Mouse (Mus musculus) kidney, embryonic 16.5 days (tissue): Measurements from ENCODE around the gene Col12a1. TPM values are rescaled to one million over a fixed set of nuclear protein-coding genes. Genes with fewer than 3 reads are reported as not detected.

Experiments used
- ATAC-seq: fragments of 200-750 bp; cut with Nextera tagmentation; 2 replicates; pipeline ENCODE4 v1.8.0; 2017; ENCODE audit warnings: moderate TSS enrichment; ENCODE audit not compliant: low FRiP score, low TSS enrichment
- H3K27ac ChIP-seq: fragments of 300-500 bp; sonication (generic); 2 replicates; pipeline ENCODE4 v1.5.1; 2014; ENCODE audit warnings: low read length
- H3K27me3 ChIP-seq: fragments of 300-500 bp; sonication (generic); 2 replicates; pipeline ENCODE4 v1.6.1; 2014; ENCODE audit warnings: low read length, control low read depth, mixed read lengths; ENCODE audit not compliant: insufficient read depth
- H3K36me3 ChIP-seq: fragments of 300-500 bp; sonication (generic); 2 replicates; pipeline ENCODE4 v1.6.1; 2014; ENCODE audit warnings: low read length, control low read depth, mixed read lengths; ENCODE audit not compliant: insufficient read depth
- H3K4me1 ChIP-seq: fragments of 300-500 bp; sonication (generic); 2 replicates; pipeline ENCODE4 v1.6.1; 2014; ENCODE audit warnings: low read length, control low read depth, mixed read lengths; ENCODE audit not compliant: insufficient read depth
- H3K4me2 ChIP-seq: fragments of 300-500 bp; sonication (generic); replicated peaks from 2 replicates; pipeline ENCODE4 v1.6.1; 2014; ENCODE audit warnings: low read depth, low read length
- H3K4me3 ChIP-seq: fragments of 300-500 bp; sonication (generic); 2 replicates; pipeline ENCODE4 v1.5.1; 2014; ENCODE audit warnings: mild to moderate bottlenecking, low read length
- H3K9ac ChIP-seq: fragments of 300-500 bp; sonication (generic); replicated peaks from 2 replicates; pipeline ENCODE4 v1.6.1; 2014; ENCODE audit warnings: low read length
- H3K9me3 ChIP-seq: fragments of 300-500 bp; sonication (generic); 2 replicates; pipeline ENCODE4 v1.6.1; 2016; ENCODE audit warnings: low read length, control low read depth
- WGBS: fragments of 180-500 bp; shearing (Covaris S2); extraction: QIAGEN DNeasy Blood & Tissue Kit; methylation state at CpG from one replicate; pipeline ENCODE4 v1.1.7; 2014; 5-methylcytosine and 5-hydroxymethylcytosine counted together
- polyA plus RNA-seq: library from polyadenylated mRNA; unstranded; fragments of >200 nt; fragmentation: Nextera tagmentation; extraction: Ambion mirVana; gene quantifications from 2 replicates; pipeline ENCODE4 v1.2.1, GENCODE M21; 2015

The Col12a1 gene
- polyA plus RNA-seq, 1 experiment from 2014 or later: 29.5 TPM

DNA sequence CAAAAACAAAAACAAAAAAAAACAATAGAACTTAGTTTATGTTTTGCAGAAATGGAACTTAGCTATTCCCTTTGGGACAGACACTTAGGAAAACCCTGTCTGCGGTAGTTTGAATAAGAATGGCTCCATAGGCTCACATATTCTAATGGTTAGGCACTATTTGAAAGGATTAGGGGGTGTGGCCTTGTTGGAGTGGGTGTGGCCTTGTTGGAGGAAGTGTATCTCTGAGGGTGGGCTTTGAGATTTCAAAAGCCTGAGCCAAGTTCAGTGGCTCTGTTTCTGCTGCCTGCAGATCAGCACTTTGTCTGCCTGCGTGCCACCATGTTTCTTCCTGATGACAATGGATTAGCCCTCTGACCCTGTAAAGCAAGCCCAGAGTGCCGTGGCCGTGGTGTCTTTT lies 26.4 kb upstream of the Col12a1 start:
- H3K27ac ChIP-seq: no peak overlapping the region
- WGBS: 74% methylated on average over 4 of the region's 4 CpGs

DNA sequence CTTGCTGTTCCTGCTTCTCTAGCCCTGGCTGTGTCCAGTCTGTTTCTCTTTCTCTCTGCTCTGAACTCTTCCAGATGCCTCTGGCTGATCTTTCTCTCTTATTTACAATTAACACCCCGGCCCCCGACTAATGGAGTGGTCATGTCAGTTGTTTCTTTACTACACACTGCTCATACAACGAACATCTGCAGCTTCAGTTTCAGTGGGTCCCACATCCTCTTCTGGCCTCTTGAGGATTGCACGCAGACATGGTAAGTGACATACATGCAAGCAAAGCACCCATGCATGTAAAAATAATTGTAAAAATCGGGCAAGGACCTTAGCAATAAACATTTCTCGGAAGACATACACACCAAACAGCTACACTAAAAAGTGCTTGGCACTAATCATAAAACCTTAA lies 17.0 kb upstream of the Col12a1 start:
- H3K36me3 ChIP-seq: no peaks in the 10 kb centered on the region
- no peaks in the 10 kb centered on the region for H3K4me1 ChIP-seq
- 81% methylated on average over 6 of the region's 6 CpGs for WGBS
- no peak for ATAC-seq
- no peak overlapping the region for H3K9ac ChIP-seq
- no peaks in the 10 kb centered on the region for H3K9me3 ChIP-seq
- H3K4me2 ChIP-seq: no peak overlapping the region
- no peak overlapping the region for H3K27ac ChIP-seq
- H3K27me3 ChIP-seq: no peaks in the 10 kb centered on the region
- H3K4me3 ChIP-seq: no peak overlapping the region

More for the DNA sequence above, 26.4 kb upstream of the Col12a1 start:
- Histone ChIP-seq H3K4me3 (no peak overlapping the region), H3K4me2 (no peak overlapping the region), H3K4me1 (no peaks in the 10 kb centered on the region), H3K9me3 (no peaks in the 10 kb centered on the region), H3K36me3 (0 out of 2 replicates have a peak, but pooled peaks cover 3% of the 10 kb centered on the region), H3K27me3 (no peaks in the 10 kb centered on the region), H3K9ac (no peak overlapping the region)
- ATAC-seq: no peak

DNA sequence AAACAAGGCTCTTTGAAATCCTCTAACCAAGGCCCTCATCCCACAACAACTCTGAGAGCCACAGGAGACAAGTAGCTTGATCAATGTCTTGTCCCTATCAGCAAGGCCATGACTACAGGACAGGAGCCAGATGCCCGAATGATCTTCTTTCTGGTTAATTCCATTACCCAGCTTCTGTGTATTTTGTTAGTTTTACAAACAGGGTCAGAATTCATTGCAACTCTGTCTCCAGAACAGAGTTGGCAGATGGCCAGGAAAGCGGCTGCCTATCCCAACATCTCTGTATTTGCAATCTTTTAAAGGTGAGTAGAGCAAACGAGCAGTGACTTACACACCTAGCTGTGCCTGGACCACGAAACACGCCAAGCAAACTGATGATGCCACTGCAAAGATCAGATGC lies 11.7 kb upstream of the Col12a1 start:
- H3K9ac ChIP-seq: no peak overlapping the region
- WGBS: 73% methylated on average over 5 of the region's 5 CpGs

DNA sequence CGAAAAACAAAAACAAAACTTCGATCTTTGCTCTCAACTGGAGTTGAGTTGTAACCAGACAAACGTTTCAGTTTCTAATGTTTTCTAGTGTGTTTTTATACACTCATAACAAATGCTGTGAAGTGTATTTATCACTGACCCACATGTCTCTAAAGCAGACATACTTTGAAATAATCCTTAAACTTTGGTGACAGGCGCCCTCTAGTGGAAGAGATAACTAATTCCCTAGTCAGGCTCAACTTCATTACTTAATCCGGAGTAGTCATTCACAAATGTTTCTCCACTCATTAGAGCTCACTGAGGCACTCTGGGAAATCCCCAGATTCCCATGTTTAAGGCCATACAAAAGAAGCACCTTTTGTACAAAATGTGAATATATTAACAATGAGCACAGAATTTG lies 4.5 kb upstream of the Col12a1 start:
- Histone ChIP-seq H3K27ac (no peak overlapping the region), H3K9me3 (peaks cover 3% of the 10 kb centered on the region; the same call in 1 of the 2 replicates), H3K36me3 (no peaks in the 10 kb centered on the region), H3K4me3 (no peak overlapping the region), H3K9ac (no peak overlapping the region), H3K4me1 (peaks cover 19% of the 10 kb centered on the region), H3K27me3 (peaks cover 11% of the 10 kb centered on the region), H3K4me2 (no peak overlapping the region)
- WGBS: 30% methylated on average over 5 of the region's 5 CpGs
- no peak for ATAC-seq

More for the DNA sequence above, 11.7 kb upstream of the Col12a1 start:
- no peaks in the 10 kb centered on the region for H3K27me3 ChIP-seq
- no peaks in the 10 kb centered on the region for H3K36me3 ChIP-seq
- no peaks in the 10 kb centered on the region for H3K4me1 ChIP-seq
- H3K9me3 ChIP-seq: no peaks in the 10 kb centered on the region
- H3K27ac ChIP-seq: no peak overlapping the region
- H3K4me2 ChIP-seq: no peak overlapping the region
- no peak for ATAC-seq
- H3K4me3 ChIP-seq: no peak overlapping the region

DNA sequence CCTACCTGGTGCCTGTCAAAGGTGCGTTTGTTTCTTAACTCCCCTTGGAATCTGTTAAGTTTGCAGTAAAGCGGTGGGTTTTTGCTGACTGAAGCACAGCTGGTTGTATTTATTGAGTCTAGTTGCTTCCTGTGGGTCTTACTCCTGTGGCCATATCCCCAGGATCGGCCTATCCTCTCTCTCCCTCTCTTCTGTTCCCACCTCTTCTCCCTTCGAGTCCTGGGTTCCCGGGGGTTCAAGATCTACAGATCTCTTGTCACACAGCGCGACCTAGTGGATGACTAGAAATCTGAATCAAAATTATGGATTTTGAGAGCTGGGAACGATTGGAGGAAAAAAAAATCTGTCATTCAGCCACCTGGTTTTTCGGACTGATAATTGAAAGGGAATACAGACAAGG lies 2.4 kb upstream of the Col12a1 start:
- 8% methylated on average over 9 of the region's 9 CpGs for WGBS
- H3K4me2 ChIP-seq: 0 out of 2 replicates have a peak overlapping the region, but pooled peaks have one; percentile 7
- H3K27me3 ChIP-seq: peaks cover 17% of the 10 kb centered on the region
- H3K9ac ChIP-seq: no peak overlapping the region
- H3K36me3 ChIP-seq: no peaks in the 10 kb centered on the region
- no peak overlapping the region for H3K4me3 ChIP-seq
- peaks cover 3% of the 10 kb centered on the region; the same call in 1 of the 2 replicates for H3K9me3 ChIP-seq
- H3K4me1 ChIP-seq: peaks cover 28% of the 10 kb centered on the region
- no peak overlapping the region for H3K27ac ChIP-seq
- ATAC-seq: no peak; the same call in 1 of the 2 replicates

DNA sequence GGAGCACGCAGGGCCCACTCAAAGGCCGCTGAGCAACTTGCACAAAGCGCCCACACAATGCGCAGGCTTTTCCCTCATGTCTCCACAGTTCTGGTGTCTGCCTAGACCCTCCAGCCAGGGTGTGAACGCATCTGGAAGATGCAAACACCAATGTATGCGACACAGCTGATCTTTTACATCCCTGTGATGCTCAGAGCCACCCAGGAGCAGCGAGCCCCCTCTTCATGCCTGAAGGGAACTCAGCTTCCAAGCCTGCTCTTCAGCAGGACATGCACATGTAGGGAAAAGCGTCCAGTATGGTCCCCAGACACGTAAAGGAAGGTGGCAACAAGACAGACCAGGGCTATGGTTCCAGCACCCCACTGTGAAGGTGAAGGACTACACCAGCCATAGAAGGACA lies 1.5 kb upstream of the Col12a1 start:
- Histone ChIP-seq H3K9me3 (peaks cover 3% of the 10 kb centered on the region; the same call in 1 of the 2 replicates), H3K4me1 (peaks cover 28% of the 10 kb centered on the region), H3K27me3 (peaks cover 17% of the 10 kb centered on the region), H3K4me3 (no peak overlapping the region), H3K4me2 (peak overlapping the region; percentile 90), H3K27ac (no peak overlapping the region; the same call in 1 of the 2 replicates), H3K36me3 (no peaks in the 10 kb centered on the region), H3K9ac (0 out of 2 replicates have a peak overlapping the region, but pooled peaks have one; percentile 5)
- WGBS: 44% methylated on average over 9 of the region's 9 CpGs
- ATAC-seq: no peak

DNA sequence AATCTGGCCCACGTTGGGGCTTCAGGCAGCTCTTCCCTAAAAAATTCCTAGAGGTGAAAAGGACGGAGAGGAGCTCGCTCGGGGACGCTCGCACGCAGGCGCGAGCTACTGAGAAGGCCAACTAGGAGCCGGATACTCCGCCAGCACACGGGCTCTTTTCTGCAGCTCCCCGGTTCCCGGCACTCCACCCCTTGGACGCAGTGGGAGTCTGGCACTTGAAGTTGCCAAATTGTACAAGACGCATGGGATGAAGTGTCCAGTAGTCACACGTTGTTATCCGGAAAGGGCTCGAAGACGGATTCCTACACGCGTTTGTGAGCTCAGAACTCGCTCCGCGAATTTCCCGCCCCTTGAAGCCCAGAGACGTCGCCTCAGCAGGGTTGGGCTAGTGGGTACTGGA lies 820 bp upstream of the Col12a1 start:
- H3K4me3 ChIP-seq: peak overlapping the region; percentile 65
- ATAC-seq: no peak
- WGBS: under 1% methylated on average over 28 of the region's 28 CpGs
- H3K27ac ChIP-seq: peak overlapping the region; percentile 79
- H3K9me3 ChIP-seq: peaks cover 3% of the 10 kb centered on the region; the same call in 1 of the 2 replicates
- H3K36me3 ChIP-seq: no peaks in the 10 kb centered on the region
- peak overlapping the region; percentile 72; the same call in 1 of the 2 replicates for H3K9ac ChIP-seq
- peaks cover 17% of the 10 kb centered on the region for H3K27me3 ChIP-seq
- peaks cover 35% of the 10 kb centered on the region for H3K4me1 ChIP-seq
- peak overlapping the region; percentile 90 for H3K4me2 ChIP-seq

DNA sequence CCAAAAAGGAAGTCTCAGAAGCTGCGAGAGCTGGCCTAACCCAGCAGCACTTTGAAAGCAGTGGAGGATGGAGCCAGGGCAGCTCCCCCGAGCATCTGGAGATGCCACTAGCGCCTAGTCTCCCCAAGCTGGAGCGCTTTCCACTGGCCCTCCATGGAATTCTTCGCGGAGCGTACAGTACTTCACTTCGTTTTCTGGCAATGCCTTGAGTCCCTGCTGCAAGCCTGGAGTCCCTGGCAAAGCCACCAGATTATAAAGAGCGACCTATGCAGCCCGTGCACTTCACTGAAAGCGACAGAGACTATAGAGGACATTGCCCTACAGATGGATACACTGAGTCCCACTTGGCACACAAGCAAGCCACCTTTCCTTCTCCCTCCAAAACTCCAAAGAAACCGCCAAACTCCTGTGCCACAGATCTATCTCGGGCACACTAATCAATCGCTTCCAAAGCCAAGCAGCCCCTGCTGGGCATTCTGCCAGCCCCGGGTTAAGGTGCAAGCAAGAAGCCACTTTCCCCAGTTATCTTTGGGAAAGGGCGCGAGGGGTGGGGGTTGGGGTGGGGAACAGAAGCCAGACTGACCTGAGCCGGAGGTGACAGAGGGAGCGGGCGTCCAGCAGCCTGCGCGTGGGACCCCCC lies 675 bp downstream of the Col12a1 start:
- H3K4me1 ChIP-seq: peaks cover 38% of the 10 kb centered on the region
- WGBS: 2% methylated on average over 22 of the region's 22 CpGs

DNA sequence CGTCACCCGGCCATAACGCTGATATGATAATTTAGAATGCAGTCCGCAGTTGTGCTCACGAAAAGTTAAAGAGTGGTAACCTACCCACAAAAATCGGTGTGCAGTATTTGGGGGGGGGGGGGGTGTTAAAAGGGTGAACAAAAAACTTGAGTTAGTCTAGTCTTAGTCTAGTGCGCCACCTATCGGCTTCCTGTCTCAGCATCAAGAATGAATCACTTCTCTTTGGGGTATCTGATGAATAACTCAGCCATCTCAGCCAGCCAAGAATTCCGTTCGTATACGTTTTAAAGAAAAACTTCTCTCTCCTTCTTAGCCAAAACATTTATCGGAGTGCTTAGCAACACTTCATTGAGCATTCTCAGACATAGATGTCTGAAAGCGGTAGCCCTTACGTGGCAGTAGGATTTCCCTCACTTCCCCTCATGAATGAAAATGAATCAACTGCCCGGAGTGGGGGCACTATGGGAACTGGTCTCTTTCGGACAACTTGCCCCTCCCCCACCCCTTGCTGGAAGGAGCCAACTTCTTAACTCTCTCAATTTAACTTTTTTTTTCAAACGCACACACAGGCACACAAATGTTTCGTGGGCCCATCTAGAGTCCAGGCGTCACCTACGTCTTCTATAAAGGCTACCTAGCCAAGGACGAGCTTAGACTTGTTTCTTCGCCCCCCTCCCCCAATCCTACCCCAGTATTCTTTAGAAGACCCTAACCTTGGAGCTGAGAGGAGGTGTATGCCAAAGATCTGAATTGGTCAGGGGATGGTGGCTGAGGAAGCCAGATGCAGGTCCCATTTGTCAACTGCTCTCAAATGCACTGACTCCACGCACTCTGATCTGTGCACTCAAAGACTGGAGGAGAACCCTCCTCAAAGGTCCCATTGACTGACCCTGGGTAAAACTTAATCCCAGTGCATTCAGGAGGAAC lies 1.5 kb downstream of the Col12a1 start:
- Histone ChIP-seq H3K9ac (peak overlapping the region; percentile 72), H3K36me3 (no peaks in the 10 kb centered on the region), H3K4me3 (peak overlapping the region; percentile 65), H3K27me3 (peaks cover 17% of the 10 kb centered on the region), H3K4me1 (peaks cover 38% of the 10 kb centered on the region), H3K4me2 (peak overlapping the region; percentile 90), H3K27ac (peak overlapping the region; percentile 79), H3K9me3 (peaks cover 3% of the 10 kb centered on the region; the same call in 1 of the 2 replicates)
- ATAC-seq: no peak
- WGBS: 7% methylated on average over 23 of the region's 23 CpGs

More for the DNA sequence above, 675 bp downstream of the Col12a1 start:
- H3K4me3 ChIP-seq: peak overlapping the region; percentile 65
- peak overlapping the region; percentile 72 for H3K9ac ChIP-seq
- ATAC-seq: peak; percentile 13; the same call in 1 of the 2 replicates
- peaks cover 3% of the 10 kb centered on the region; the same call in 1 of the 2 replicates for H3K9me3 ChIP-seq
- peak overlapping the region; percentile 79 for H3K27ac ChIP-seq
- H3K36me3 ChIP-seq: no peaks in the 10 kb centered on the region
- peaks cover 17% of the 10 kb centered on the region for H3K27me3 ChIP-seq
- H3K4me2 ChIP-seq: peak overlapping the region; percentile 90
